Mouse (Mus musculus): ENCODE results near the gene Scgn. TPM values are rescaled to one million over a fixed set of nuclear protein-coding genes. Genes with fewer than 3 reads are reported as not detected.

Scgn gene
- polyA plus RNA-seq, 1 experiment from 2014 or later: not detected

- Histone ChIP-seq H3K4me2 (no peak overlapping the region), H3K9me3 (ENCODE audit: low read depth, low read length) (no peaks in the 10 kb centered on the region), H3K9ac (no peak overlapping the region), H3K27me3 (ENCODE audit: insufficient read depth, low read length) (no peaks in the 10 kb centered on the region), H3K27ac (ENCODE audit: low read depth) (no peak overlapping the region), H3K4me1 (ENCODE audit: insufficient read depth) (no peaks in the 10 kb centered on the region), H3K4me3 (ENCODE audit: low read depth, low read length) (no peak overlapping the region), H3K36me3 (ENCODE audit: insufficient read depth) (no peaks in the 10 kb centered on the region)
- ATAC-seq (ENCODE audit: insufficient read depth) (no peak), DNase-seq (no peak)
- WGBS: 54% methylated on average over 2 of the region's 2 CpGs
- TF ChIP-seq CTCF (IDR thresholded peaks at IDR 0.05; ENCODE audit: low read depth): no peak
Measured at GRCm38 (mm10) chr13:24001797-24002196, 10.8 kb upstream of the Scgn start.

- Histone ChIP-seq H3K4me2 (no peak overlapping the region), H3K4me3 (ENCODE audit: low read depth, low read length) (no peak overlapping the region), H3K27ac (ENCODE audit: low read depth) (no peak overlapping the region), H3K9me3 (ENCODE audit: low read depth, low read length) (no peaks in the 10 kb centered on the region), H3K36me3 (ENCODE audit: insufficient read depth) (no peaks in the 10 kb centered on the region), H3K27me3 (ENCODE audit: insufficient read depth, low read length) (no peaks in the 10 kb centered on the region), H3K9ac (no peak overlapping the region), H3K4me1 (ENCODE audit: insufficient read depth) (no peaks in the 10 kb centered on the region)
- no peak for TF ChIP-seq CTCF (IDR thresholded peaks at IDR 0.05; ENCODE audit: low read depth)
- 75% methylated on average over 2 of the region's 2 CpGs for WGBS
- ATAC-seq (ENCODE audit: insufficient read depth) (no peak), DNase-seq (no peak)
Measured at GRCm38 (mm10) chr13:24001081-24001480, 10.1 kb upstream of the Scgn start.

DNA sequence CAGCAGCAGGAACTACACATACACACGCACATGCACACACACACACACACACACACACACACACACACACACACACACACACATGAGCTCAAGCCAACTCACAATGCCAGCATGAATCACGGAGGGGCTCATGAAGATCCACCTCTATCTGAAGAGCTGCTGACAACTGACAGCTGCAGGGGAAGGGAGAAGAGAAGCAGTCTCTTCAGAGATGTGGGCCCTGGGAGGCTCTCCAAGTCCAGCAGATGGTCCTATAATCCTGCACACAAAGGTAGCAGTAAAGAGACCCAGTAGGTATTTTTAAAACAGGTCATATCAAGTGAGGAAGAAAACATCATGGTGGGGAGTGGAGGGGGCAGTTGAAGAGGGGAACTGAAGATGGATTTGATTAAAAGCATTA lies 7.8 kb upstream of the Scgn start:
- Histone ChIP-seq H3K4me1 (ENCODE audit: insufficient read depth) (no peaks in the 10 kb centered on the region), H3K4me2 (no peak overlapping the region), H3K27ac (ENCODE audit: low read depth) (no peak overlapping the region), H3K9me3 (ENCODE audit: low read depth, low read length) (no peaks in the 10 kb centered on the region), H3K36me3 (ENCODE audit: insufficient read depth) (no peaks in the 10 kb centered on the region), H3K27me3 (ENCODE audit: insufficient read depth, low read length) (0 out of 2 replicates have a peak, but pooled peaks cover 5% of the 10 kb centered on the region), H3K9ac (no peak overlapping the region), H3K4me3 (ENCODE audit: low read depth, low read length) (no peak overlapping the region)
- WGBS: 63% methylated on average over 2 of the region's 2 CpGs
- no peak for TF ChIP-seq CTCF (IDR thresholded peaks at IDR 0.05; ENCODE audit: low read depth)
- DNase-seq (no peak), ATAC-seq (ENCODE audit: insufficient read depth) (no peak)

DNA sequence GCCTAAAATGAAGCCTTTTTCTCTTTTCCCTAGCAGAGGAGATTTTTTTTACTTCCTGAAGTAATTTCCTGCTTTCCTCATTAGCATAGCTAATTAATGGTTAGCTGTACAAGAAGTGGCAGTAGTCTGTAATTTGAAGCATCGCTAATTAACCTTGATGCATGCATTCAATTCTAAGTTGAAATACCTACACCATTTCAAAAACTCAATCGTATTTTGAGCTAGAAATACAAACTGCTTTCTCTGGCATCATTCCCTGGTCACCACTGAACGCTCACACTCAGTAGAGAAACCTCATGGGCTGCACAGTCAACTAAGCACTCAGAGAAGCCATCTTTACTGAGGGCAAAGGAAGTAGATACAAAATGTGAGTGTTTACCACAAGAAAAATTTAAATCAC lies 3.7 kb upstream of the Scgn start:
- peaks cover 17% of the 10 kb centered on the region for H3K27me3 ChIP-seq (ENCODE audit: insufficient read depth, low read length)
- no peak overlapping the region for H3K4me2 ChIP-seq
- no peak overlapping the region for H3K9ac ChIP-seq
- TF ChIP-seq CTCF (IDR thresholded peaks at IDR 0.05; ENCODE audit: low read depth): no peak
- H3K27ac ChIP-seq (ENCODE audit: low read depth): no peak overlapping the region
- no peaks in the 10 kb centered on the region for H3K36me3 ChIP-seq (ENCODE audit: insufficient read depth)
- ATAC-seq (ENCODE audit: insufficient read depth) (no peak), DNase-seq (no peak)
- no peaks in the 10 kb centered on the region for H3K4me1 ChIP-seq (ENCODE audit: insufficient read depth)
- 63% methylated on average over 3 of the region's 3 CpGs for WGBS
- H3K9me3 ChIP-seq (ENCODE audit: low read depth, low read length): no peaks in the 10 kb centered on the region
- no peak overlapping the region for H3K4me3 ChIP-seq (ENCODE audit: low read depth, low read length)

- Histone ChIP-seq H3K9me3 (ENCODE audit: low read depth, low read length) (no peaks in the 10 kb centered on the region), H3K36me3 (ENCODE audit: insufficient read depth) (no peaks in the 10 kb centered on the region), H3K27me3 (ENCODE audit: insufficient read depth, low read length) (peaks cover 17% of the 10 kb centered on the region), H3K9ac (no peak overlapping the region), H3K4me3 (ENCODE audit: low read depth, low read length) (no peak overlapping the region), H3K4me2 (no peak overlapping the region), H3K27ac (ENCODE audit: low read depth) (no peak overlapping the region), H3K4me1 (ENCODE audit: insufficient read depth) (no peaks in the 10 kb centered on the region)
- TF ChIP-seq CTCF (IDR thresholded peaks at IDR 0.05; ENCODE audit: low read depth): no peak
- no peak for ATAC-seq (ENCODE audit: insufficient read depth)
- 14% methylated on average over 9 of the region's 9 CpGs for WGBS
- DNase-seq: no peak
Measured at GRCm38 (mm10) chr13:23994024-23994423, 3.0 kb upstream of the Scgn start.

GRCm38 (mm10) chr13:23990451-23990850 lies 563 bp downstream of the Scgn start:
- H3K4me3 ChIP-seq (ENCODE audit: low read depth, low read length): no peak overlapping the region
- WGBS: 38% methylated on average over 5 of the region's 5 CpGs
- no peaks in the 10 kb centered on the region for H3K36me3 ChIP-seq (ENCODE audit: insufficient read depth)
- no peak for TF ChIP-seq CTCF (IDR thresholded peaks at IDR 0.05; ENCODE audit: low read depth)
- no peak overlapping the region for H3K9ac ChIP-seq
- no peaks in the 10 kb centered on the region for H3K9me3 ChIP-seq (ENCODE audit: low read depth, low read length)
- no peak for DNase-seq
- H3K27me3 ChIP-seq (ENCODE audit: insufficient read depth, low read length): peaks cover 17% of the 10 kb centered on the region
- H3K4me2 ChIP-seq: no peak overlapping the region
- ATAC-seq (ENCODE audit: insufficient read depth): no peak
- H3K4me1 ChIP-seq (ENCODE audit: insufficient read depth): no peaks in the 10 kb centered on the region
- H3K27ac ChIP-seq (ENCODE audit: low read depth): no peak overlapping the region

GRCm38 (mm10) chr13:23985130-23985529 lies 5.9 kb downstream of the Scgn start:
- Histone ChIP-seq H3K27ac (ENCODE audit: low read depth) (no peak overlapping the region), H3K27me3 (ENCODE audit: insufficient read depth, low read length) (no peaks in the 10 kb centered on the region), H3K4me2 (no peak overlapping the region), H3K9me3 (ENCODE audit: low read depth, low read length) (no peaks in the 10 kb centered on the region), H3K4me1 (ENCODE audit: insufficient read depth) (no peaks in the 10 kb centered on the region), H3K9ac (no peak overlapping the region), H3K36me3 (ENCODE audit: insufficient read depth) (no peaks in the 10 kb centered on the region), H3K4me3 (ENCODE audit: low read depth, low read length) (no peak overlapping the region)
- no peak for TF ChIP-seq CTCF (IDR thresholded peaks at IDR 0.05; ENCODE audit: low read depth)
- ATAC-seq (ENCODE audit: insufficient read depth) (no peak), DNase-seq (peak; percentile 7)
- 42% methylated on average over 3 of the region's 3 CpGs for WGBS

DNA sequence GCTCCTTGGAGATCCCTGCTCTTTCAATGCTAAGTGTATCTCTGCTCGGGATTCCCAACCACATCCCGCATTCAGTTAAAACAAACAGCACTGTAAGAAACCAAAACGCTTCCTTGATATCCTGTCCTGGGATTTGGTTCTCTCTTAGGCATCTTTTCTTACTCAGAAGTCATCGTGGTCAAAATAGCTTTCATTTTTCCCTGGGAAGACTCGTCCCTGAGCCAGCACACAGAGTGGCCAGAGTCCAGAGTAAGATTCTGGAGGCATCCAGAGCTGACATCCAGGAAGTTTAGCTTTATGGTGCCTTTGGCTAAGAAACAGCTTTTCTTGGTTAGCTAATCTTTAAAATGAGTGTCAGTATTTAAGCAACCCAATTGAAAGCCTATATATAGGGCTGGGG lies 18.7 kb downstream of the Scgn start:
- H3K4me2 ChIP-seq: no peak overlapping the region
- no peak overlapping the region for H3K9ac ChIP-seq
- H3K4me3 ChIP-seq (ENCODE audit: low read depth, low read length): no peak overlapping the region
- 44% methylated on average over 5 of the region's 5 CpGs for WGBS
- DNase-seq (peak; percentile 36), ATAC-seq (ENCODE audit: insufficient read depth) (no peak)
- no peaks in the 10 kb centered on the region for H3K36me3 ChIP-seq (ENCODE audit: insufficient read depth)
- H3K4me1 ChIP-seq (ENCODE audit: insufficient read depth): no peaks in the 10 kb centered on the region; the same call in 1 of the 2 replicates
- 0 out of 2 replicates have a peak overlapping the region, but pooled peaks have one; percentile 6 for H3K27ac ChIP-seq (ENCODE audit: low read depth)
- no peaks in the 10 kb centered on the region for H3K9me3 ChIP-seq (ENCODE audit: low read depth, low read length)
- no peaks in the 10 kb centered on the region for H3K27me3 ChIP-seq (ENCODE audit: insufficient read depth, low read length)
- TF ChIP-seq CTCF (IDR thresholded peaks at IDR 0.05; ENCODE audit: low read depth): no peak

All from lung, embryonic 14.5 days (tissue).